Mouse (Mus musculus) skeletal muscle tissue, adult 2 months (tissue): ENCODE results near the gene Gpr132.
A peak's percentile ranks its signal among the peaks of the same experiment; 100 is the strongest.
"Not testable (repeated sequence)": the region's sequence is repeated elsewhere in the genome, so short reads cannot be mapped to it uniquely, and the experiment has no call there.

Experiments
- DNase-seq: peaks from one replicate; pipeline ENCODE4 v3.0.0-alpha.2; 2012; ENCODE audit warnings: low read depth, low spot score

Gene Gpr132

GRCm38 (mm10) chr12:112853050-112853729 is 14.8 kb downstream of the Gpr132 start:
- no peak for DNase-seq

- no peak for DNase-seq
Observed at GRCm38 (mm10) chr12:112851116-112851515, 16.9 kb downstream of the Gpr132 start.

DNA sequence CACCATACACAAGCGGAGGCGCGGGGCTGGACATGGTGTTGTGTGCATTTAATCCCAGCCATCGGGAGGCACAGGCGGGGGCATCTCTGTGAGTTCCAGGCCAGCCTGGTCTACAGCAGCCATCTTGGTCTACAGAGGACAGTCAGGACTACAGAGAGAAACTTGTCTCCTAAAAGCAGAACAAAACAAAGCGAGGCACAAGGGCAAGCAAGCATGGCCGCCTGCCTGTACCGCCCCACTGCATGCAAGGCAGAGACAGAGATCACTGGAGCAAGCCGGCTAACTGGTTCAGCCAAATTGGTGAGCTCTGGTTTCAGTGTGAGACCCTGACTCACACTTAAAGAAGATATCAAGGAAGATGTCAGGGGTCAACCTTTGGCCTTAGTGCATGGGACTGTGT is 17.7 kb downstream of the Gpr132 start:
- no peak for DNase-seq

- no peak for DNase-seq
Observed at GRCm38 (mm10) chr12:112849235-112850022, 18.6 kb downstream of the Gpr132 start.

DNA sequence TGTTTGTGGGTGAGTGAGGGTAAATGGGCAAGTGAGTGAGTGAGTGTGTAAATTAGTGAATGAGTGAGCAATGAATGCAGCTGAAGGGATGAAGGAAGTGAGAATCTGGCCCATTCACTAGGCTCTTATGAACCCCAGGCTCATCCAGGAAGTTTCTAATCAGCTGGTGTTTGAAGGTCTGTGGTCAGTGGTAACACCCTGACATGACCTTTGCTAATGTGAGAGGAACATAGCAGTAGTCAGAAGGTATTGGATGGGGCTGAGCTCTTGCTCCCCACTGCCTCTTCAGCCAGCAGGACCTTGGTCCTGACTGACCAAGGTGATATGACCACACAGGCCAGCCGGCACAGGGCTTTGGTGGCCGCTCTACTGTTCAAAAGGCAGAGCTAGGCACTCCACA is 20.1 kb downstream of the Gpr132 start:
- DNase-seq: no peak

- peak; percentile 73 for DNase-seq
Observed at GRCm38 (mm10) chr12:112843803-112844202, 24.2 kb downstream of the Gpr132 start.

- DNase-seq: not testable (repeated sequence)
Observed at GRCm38 (mm10) chr12:112842128-112842527, 25.9 kb downstream of the Gpr132 start.

- DNase-seq: not testable (repeated sequence)
Observed at GRCm38 (mm10) chr12:112841338-112841892, 26.6 kb downstream of the Gpr132 start.

DNA sequence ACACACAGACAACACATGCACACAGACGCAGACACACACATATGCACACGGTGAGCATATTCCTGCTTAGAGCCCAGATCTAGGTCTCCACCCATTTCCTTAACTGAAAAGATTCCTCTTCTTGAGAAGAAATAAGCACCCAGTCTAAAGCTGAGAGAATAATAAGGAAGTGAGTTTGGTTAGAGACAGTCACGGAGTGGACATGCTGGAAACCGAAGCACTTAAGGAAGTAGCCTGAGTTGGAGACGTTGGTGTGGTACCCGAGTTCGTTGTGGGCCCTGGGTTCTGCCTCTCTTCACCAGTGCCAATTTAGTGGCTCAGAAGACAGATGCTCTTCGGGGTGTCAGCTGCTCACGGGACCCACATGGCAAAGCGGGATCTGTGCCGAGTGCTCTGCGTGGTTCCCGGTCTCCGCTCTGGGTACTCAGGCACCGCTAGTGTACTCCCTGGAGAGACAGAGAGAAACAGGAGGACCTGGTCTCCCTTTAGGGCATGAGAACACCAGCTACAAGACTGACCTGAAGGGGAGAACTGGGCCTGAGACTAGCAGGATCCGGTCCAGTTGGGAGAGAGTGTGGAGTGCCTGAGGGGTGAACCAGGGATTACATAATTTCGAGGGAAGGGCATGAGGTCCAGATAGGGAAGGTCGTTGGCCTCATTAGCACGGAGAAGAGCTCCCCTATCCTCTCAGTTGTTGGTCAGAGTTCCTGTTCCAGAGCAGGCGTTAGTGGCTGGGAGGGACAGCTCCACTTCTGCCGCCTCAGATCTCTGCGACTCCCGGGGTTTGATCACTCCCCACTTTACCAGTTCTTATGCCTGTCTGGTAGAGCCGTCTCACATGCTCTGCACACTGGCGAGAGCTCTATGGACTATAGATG is 27.6 kb downstream of the Gpr132 start:
- no peak for DNase-seq

GRCm38 (mm10) chr12:112835046-112835445 is 33.0 kb downstream of the Gpr132 start:
- DNase-seq: no peak

GRCm38 (mm10) chr12:112833527-112833926 is 34.5 kb downstream of the Gpr132 start:
- no peak for DNase-seq

DNA sequence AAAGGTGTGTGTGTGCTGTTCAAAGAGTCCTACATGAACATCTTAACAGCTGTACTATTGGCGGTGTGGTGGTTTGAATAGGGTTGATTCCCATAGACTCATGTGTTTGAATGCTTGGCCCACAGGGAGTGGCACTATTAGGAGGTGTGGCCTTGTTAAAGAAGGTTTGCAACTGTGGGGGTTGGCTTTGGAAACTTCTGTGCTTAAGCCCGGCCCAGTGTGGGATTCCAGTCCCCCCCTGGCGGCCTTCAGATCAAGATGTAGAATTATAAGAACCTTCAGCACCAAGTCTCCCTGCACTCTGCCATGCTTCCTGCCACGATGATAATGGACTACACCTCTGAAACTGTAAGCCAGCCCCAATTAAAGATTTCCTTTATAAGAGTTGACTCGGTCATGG is 35.6 kb downstream of the Gpr132 start:
- no peak for DNase-seq

DNA sequence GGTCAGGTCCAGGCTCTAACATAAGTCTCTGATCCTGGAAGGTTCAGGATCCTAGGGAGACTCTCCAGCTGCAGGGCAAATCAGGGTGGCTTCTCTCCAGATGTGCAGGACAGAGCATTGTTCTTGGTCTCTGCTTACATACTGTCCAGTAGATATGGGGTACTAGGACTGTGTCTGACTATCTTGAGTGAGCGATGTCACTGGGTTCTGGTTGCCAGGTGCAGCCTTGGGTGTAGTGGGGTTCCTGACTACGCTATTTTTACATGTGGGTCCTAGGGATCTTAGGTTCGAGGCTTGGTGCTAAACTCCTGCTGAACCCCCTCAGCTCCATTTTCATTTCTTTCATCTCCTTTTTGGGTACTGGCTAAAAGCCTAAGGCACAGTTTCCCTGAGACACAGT is 37.5 kb downstream of the Gpr132 start:
- DNase-seq: no peak

DNA sequence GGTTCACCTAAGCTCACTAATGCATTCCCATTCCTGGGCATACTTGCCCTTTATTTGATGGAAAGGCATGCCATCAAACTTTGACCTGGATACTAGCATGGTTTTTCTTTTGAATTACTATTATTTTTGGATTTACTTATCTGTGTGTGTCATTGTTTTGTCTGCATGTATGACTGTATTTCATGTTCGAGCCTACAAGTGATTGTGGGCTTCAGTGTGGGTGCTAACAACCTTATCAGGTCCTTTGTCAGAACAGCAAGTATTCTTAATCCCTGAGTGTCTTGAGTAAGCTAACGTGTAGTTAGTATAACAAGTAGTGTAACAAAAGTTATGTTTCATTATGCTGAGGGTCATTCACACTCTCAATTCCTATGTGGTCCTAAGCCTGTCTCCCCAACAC is 37.9 kb downstream of the Gpr132 start:
- no peak for DNase-seq

DNA sequence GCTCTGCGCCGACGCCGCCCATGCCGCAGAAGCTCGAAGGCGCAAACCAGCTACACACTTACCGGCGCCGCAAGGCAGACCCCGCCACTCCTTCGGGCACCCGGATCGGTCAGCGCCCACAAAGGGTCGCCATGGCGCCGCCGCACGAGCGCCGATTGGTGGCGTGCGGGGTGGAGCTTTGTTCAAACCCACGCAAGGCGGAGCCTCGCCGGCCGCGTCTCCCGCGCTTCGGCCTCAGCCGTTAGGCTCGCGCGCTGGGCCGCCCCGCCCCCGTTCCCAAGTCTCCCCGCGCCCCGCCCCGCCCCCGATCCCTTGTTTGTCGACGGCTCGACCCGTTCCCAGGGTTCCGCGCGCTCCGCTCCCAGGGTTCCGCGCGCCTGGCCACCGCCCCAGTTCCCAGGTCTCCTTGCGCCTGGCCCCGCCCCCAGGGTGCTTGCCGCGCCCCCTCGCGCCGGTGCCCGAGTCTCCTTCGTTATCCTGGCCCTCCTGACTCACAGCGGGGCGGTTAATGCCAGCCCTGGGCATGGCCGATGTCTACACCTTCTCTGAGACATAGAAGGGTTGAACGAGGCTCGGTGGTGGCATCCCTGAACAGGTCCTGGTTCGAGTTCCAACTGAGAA is 38.7 kb downstream of the Gpr132 start, which contains the start of gene Cdca4:
Gene Cdca4, minus strand, starts transcription at position 180 of the 621 bp plus-strand sequence.
- peak; percentile 92 for DNase-seq

GRCm38 (mm10) chr12:112828501-112829243 is 39.4 kb downstream of the Gpr132 start:
- DNase-seq: peak; percentile 44

- DNase-seq: no peak
Observed at GRCm38 (mm10) chr12:112825901-112826300, 42.1 kb downstream of the Gpr132 start.

DNA sequence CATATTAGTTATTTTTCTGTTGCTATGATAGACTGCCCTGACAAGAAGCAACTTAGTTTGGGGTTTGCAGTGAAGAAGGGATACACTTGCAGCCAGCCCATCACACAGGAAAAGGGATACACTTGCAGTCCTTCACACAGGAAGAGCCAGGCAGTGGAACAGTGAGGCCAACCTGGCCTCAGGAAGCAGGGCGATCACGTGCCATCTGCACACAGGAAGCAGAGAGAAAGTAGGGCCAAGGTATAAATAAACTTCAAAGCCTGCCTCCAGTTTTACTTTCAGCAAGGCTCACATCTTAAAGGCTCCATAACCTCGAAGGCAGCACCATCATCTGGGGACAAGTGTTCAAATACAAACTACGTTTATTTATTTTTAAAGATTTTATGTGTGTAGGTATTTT is 44.8 kb downstream of the Gpr132 start:
- no peak for DNase-seq

DNA sequence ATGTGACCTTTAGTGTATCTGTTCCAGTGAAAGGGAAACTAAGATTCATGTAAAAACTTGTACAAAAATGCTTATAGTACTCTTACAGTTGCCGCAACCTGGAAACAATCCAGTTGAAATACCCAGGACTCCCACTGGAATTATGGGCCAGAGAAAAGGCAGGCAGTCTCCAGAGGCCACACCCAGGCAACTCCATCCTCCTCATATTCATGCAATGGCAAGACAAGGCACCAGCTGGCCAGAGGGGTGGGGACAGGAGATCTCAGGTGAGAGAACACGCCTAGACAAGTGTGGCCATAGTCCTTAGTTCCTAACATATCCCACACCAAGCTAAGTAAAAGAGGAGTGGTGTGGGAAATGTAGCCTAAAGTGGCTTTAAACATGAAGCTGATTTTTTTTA is 45.4 kb downstream of the Gpr132 start:
- no peak for DNase-seq

GRCm38 (mm10) chr12:112821974-112822373 is 46.1 kb downstream of the Gpr132 start:
- no peak for DNase-seq

DNA sequence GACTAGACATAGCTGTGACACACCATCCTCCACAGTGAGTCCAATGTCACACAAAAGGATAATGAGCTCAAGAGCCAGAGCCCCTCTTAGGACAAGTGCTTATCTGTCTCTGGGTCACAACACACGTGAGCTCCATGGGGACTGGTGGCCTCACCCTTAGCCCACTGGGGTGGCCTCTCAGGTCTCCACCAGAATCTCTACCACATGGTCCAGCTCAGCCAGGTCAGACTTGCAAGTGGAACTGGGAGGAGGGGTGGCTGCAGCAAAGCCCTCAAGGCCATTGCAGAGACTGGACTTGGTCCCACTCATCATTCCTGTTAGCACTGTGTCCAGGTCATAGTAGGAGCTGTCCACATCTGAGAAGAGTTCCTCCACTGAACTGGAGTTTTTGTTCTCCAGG is 46.8 kb downstream of the Gpr132 start:
- no peak for DNase-seq
